8 mouse cellular contexts compared by ENCODE assay signal in genomic region chr19:55837924-55838323, GRCm38 (mm10).
A peak's percentile ranks its signal among the peaks of the same experiment; 100 is the strongest.
DNase-seq lines count a peak whose midpoint lies in the region; ATAC-seq lines count a peak whose summit lies in the region.

No protein-coding gene starts in this region.

- H3K4me3 ChIP-seq in embryonic facial prominence, embryonic 15.5 days (replicated peaks): no peak overlapping the region
- H3K4me3 ChIP-seq in hindbrain, embryonic 14.5 days (replicated peaks; ENCODE audit: low read length): no peak overlapping the region
- peak overlapping the region; percentile 32; the same call in 1 of the 2 replicates for H3K4me3 ChIP-seq in midbrain, embryonic 10.5 days

- H3K36me3 ChIP-seq in embryonic facial prominence, embryonic 15.5 days: no peaks in the 10 kb centered on the region
- no peaks in the 10 kb centered on the region for H3K36me3 ChIP-seq in hindbrain, embryonic 14.5 days (replicated peaks; ENCODE audit: control insufficient read depth, insufficient read depth)
- H3K36me3 ChIP-seq in midbrain, embryonic 10.5 days: peaks cover 20% of the 10 kb centered on the region

- peaks cover 61% of the 10 kb centered on the region for H3K4me1 ChIP-seq in embryonic facial prominence, embryonic 15.5 days
- peaks cover 12% of the 10 kb centered on the region for H3K4me1 ChIP-seq in hindbrain, embryonic 14.5 days (replicated peaks; ENCODE audit: control insufficient read depth, insufficient read depth, low read length)
- H3K4me1 ChIP-seq in midbrain, embryonic 10.5 days: peaks cover 59% of the 10 kb centered on the region

- WGBS in embryonic facial prominence, embryonic 15.5 days: 8% methylated on average over 9 of the region's 9 CpGs
- WGBS in hindbrain, embryonic 14.5 days: 2% methylated on average over 9 of the region's 9 CpGs
- 12% methylated on average over 9 of the region's 9 CpGs for whole genome bisulfite sequencing in midbrain, embryonic 10.5 days

- H3K9ac ChIP-seq in embryonic facial prominence, embryonic 15.5 days: no peak overlapping the region
- no peak overlapping the region for H3K9ac ChIP-seq in hindbrain, embryonic 14.5 days

- peak overlapping the region; percentile 88 for H3K27ac ChIP-seq in embryonic facial prominence, embryonic 15.5 days (replicated peaks)
- H3K27ac ChIP-seq in hindbrain, embryonic 14.5 days: peak overlapping the region; percentile 64; the same call in 1 of the 2 replicates
- peak overlapping the region; percentile 71 for H3K27ac ChIP-seq in midbrain, embryonic 10.5 days (replicated peaks)

- H3K4me2 ChIP-seq in embryonic facial prominence, embryonic 15.5 days (replicated peaks): peak overlapping the region; percentile 31
- peak overlapping the region; percentile 30; the same call in 1 of the 2 replicates for H3K4me2 ChIP-seq in hindbrain, embryonic 14.5 days (replicated peaks)

- ATAC-seq in embryonic facial prominence, embryonic 15.5 days (ENCODE audit: insufficient number of reproducible peaks, low FRiP score, low TSS enrichment, low read depth): no peak
- ATAC-seq in hindbrain, embryonic 14.5 days (ENCODE audit: low FRiP score): no peak; the same call in 1 of the 2 replicates

- H3K27me3 ChIP-seq in embryonic facial prominence, embryonic 15.5 days: no peaks in the 10 kb centered on the region
- H3K27me3 ChIP-seq in hindbrain, embryonic 14.5 days (ENCODE audit: control insufficient read depth, insufficient read depth, low read length): no peaks in the 10 kb centered on the region
- H3K27me3 ChIP-seq in midbrain, embryonic 10.5 days (ENCODE audit: low read depth, poor library complexity, severe bottlenecking): no peaks in the 10 kb centered on the region

- DNase-seq in ovary, adult 18-20 months (ENCODE audit: low spot score): peak; percentile 45
- DNase-seq in ovary, postnatal 10 days (ENCODE audit: low spot score): no peak
- peak; percentile 61 for DNase-seq in hindbrain, embryonic 14.5 days (ENCODE audit: low spot score)
- peak; percentile 43 for DNase-seq in midbrain, embryonic 10.5 days (ENCODE audit: low spot score)
- peak; percentile 43 for DNase-seq in yolk sac, embryonic 10.5 days (ENCODE audit: low spot score)
- no peak for DNase-seq in thymus, postnatal 0 days (ENCODE audit: low spot score)
- DNase-seq in urinary bladder, adult 2 months (ENCODE audit: low spot score): no peak

- no peaks in the 10 kb centered on the region for H3K9me3 ChIP-seq in embryonic facial prominence, embryonic 15.5 days (replicated peaks)
- H3K9me3 ChIP-seq in hindbrain, embryonic 14.5 days (ENCODE audit: control insufficient read depth, low read length): no peaks in the 10 kb centered on the region
- 0 out of 2 replicates have a peak, but pooled peaks cover 3% of the 10 kb centered on the region for H3K9me3 ChIP-seq in midbrain, embryonic 10.5 days (replicated peaks)

Comparison
In these comparisons a context has a peak if more than half of its experiments do, and no peak if none do; other contexts are left out.
1. DNase-seq: peak in ovary, adult 18-20 months (single experiment), hindbrain, embryonic 14.5 days (single experiment), midbrain, embryonic 10.5 days (single experiment) and yolk sac, embryonic 10.5 days (single experiment); none in ovary, postnatal 10 days (single experiment), thymus, postnatal 0 days (single experiment) and urinary bladder, adult 2 months (single experiment).
2. Peak in every context shown above with its lines, with median percentiles within 50 percentile points of each other: H3K27ac ChIP-seq.